Mouse (Mus musculus) bone marrow, adult 2 months (tissue): ENCODE data around the gene Nfkbil1.

Experiments
- CTCF ChIP-seq: fragments of 200-500 bp; IDR thresholded peaks from 2 replicates; pipeline ENCODE4 v1.5.1; 2011; ENCODE audit warnings: low read length, control low read depth; ENCODE audit not compliant: control insufficient read depth, insufficient read depth
- POLR2A ChIP-seq: fragments of 200-500 bp; IDR thresholded peaks from 2 replicates; pipeline ENCODE4 v1.6.1; 2011; ENCODE audit warnings: low read depth, mild to moderate bottlenecking, control low read depth, low read length, borderline replicate concordance; ENCODE audit not compliant: control insufficient read depth

- TF ChIP-seq POLR2A (no peak), CTCF (no peak)
Measured at GRCm38 (mm10) chr17:35185639-35186611, 49.7 kb downstream of the Nfkbil1 start.
